Mouse (Mus musculus) hindbrain, embryonic 14.5 days (tissue): Measurements from ENCODE around the gene Tspan11. TPM values are rescaled to one million over a fixed set of nuclear protein-coding genes. Genes with fewer than 3 reads are reported as not detected.
A peak's percentile ranks its signal among the peaks of the same experiment; 100 is the strongest.

Experiments used
- ATAC-seq: fragments of 200-750 bp; cut with Nextera tagmentation; 2 replicates; pipeline ENCODE4 v1.8.0; 2017; ENCODE audit warnings: moderate number of reproducible peaks, mild to moderate bottlenecking, moderate TSS enrichment, moderate library complexity; ENCODE audit not compliant: low FRiP score
- DNase-seq: peaks from one replicate; pipeline ENCODE4 v3.0.0-alpha.2; 2015; ENCODE audit warnings: low spot score
- H3K27ac ChIP-seq: fragments of 300-500 bp; sonication (generic); 2 replicates; pipeline ENCODE4 v1.5.1; 2014; ENCODE audit warnings: mild to moderate bottlenecking, moderate library complexity
- H3K27me3 ChIP-seq: fragments of 300-500 bp; sonication (generic); 2 replicates; pipeline ENCODE4 v1.6.1; 2014; ENCODE audit warnings: mild to moderate bottlenecking, low read length, mixed read lengths; ENCODE audit not compliant: control insufficient read depth, insufficient read depth
- H3K36me3 ChIP-seq: fragments of 300-500 bp; sonication (generic); replicated peaks from 2 replicates; pipeline ENCODE4 v1.6.1; 2014; ENCODE audit not compliant: control insufficient read depth, insufficient read depth
- H3K4me1 ChIP-seq: fragments of 300-500 bp; sonication (generic); replicated peaks from 2 replicates; pipeline ENCODE4 v1.6.1; 2014; ENCODE audit warnings: antibody characterized with exemption, low read length, mixed read lengths; ENCODE audit not compliant: control insufficient read depth, insufficient read depth
- H3K4me2 ChIP-seq: fragments of 300-500 bp; sonication (generic); replicated peaks from 2 replicates; pipeline ENCODE4 v1.6.1; 2014; ENCODE audit warnings: mild to moderate bottlenecking, moderate library complexity
- H3K4me3 ChIP-seq: fragments of 300-500 bp; sonication (generic); replicated peaks from 2 replicates; pipeline ENCODE4 v1.5.1; 2014; ENCODE audit warnings: mild to moderate bottlenecking, low read length
- H3K9ac ChIP-seq: fragments of 300-500 bp; sonication (generic); 2 replicates; pipeline ENCODE4 v1.6.1; 2014
- H3K9me3 ChIP-seq: fragments of 300-500 bp; sonication (generic); 2 replicates; pipeline ENCODE4 v1.6.1; 2016; ENCODE audit warnings: low read length; ENCODE audit not compliant: control insufficient read depth
- WGBS: fragments of 180-500 bp; shearing (Covaris S2); extraction: QIAGEN DNeasy Blood & Tissue Kit; methylation state at CpG from one replicate; pipeline ENCODE4 v1.1.7; 2014; 5-methylcytosine and 5-hydroxymethylcytosine counted together
- polyA plus RNA-seq: library from polyadenylated mRNA; unstranded; fragments of >200 nt; fragmentation: Nextera tagmentation; extraction: Ambion mirVana; gene quantifications from 2 replicates; pipeline ENCODE4 v1.2.1, GENCODE M21; 2014

Gene Tspan11
- polyA plus RNA-seq, 1 experiment from 2014 or later, result 4.2 TPM

- H3K4me2 ChIP-seq, result no peak overlapping the region
- no peak overlapping the region for H3K27ac ChIP-seq
- no peaks in the 10 kb centered on the region for H3K4me1 ChIP-seq
- H3K36me3 ChIP-seq, result no peaks in the 10 kb centered on the region
- H3K9ac ChIP-seq, result no peak overlapping the region
- H3K9me3 ChIP-seq, result peaks cover 4% of the 10 kb centered on the region; the same call in 1 of the 2 replicates
- H3K27me3 ChIP-seq, result no peaks in the 10 kb centered on the region
- WGBS, result 86% methylated on average over 8 of the region's 8 CpGs
- H3K4me3 ChIP-seq, result no peak overlapping the region
- no peak for ATAC-seq
- no peak for DNase-seq
These were observed 14.8 kb upstream of the Tspan11 start for GRCm38 (mm10) chr6:127872581-127872980.

GRCm38 (mm10) chr6:127875883-127876282 is 11.5 kb upstream of the Tspan11 start:
- Histone ChIP-seq H3K4me3 (no peak overlapping the region), H3K36me3 (no peaks in the 10 kb centered on the region), H3K27me3 (no peaks in the 10 kb centered on the region), H3K9ac (no peak overlapping the region), H3K4me1 (no peaks in the 10 kb centered on the region), H3K4me2 (no peak overlapping the region), H3K27ac (no peak overlapping the region), H3K9me3 (peaks cover 10% of the 10 kb centered on the region)
- ATAC-seq, result no peak
- 80% methylated on average over 11 of the region's 11 CpGs for WGBS
- no peak for DNase-seq

- Histone ChIP-seq H3K4me2 (no peak overlapping the region), H3K27ac (no peak overlapping the region), H3K9me3 (peaks cover 8% of the 10 kb centered on the region), H3K36me3 (no peaks in the 10 kb centered on the region), H3K9ac (no peak overlapping the region), H3K27me3 (no peaks in the 10 kb centered on the region), H3K4me1 (no peaks in the 10 kb centered on the region), H3K4me3 (no peak overlapping the region)
- ATAC-seq, result no peak
- no peak for DNase-seq
- WGBS, result 88% methylated on average over 9 of the region's 9 CpGs
These were observed 11.0 kb upstream of the Tspan11 start for GRCm38 (mm10) chr6:127876436-127876835.

- Histone ChIP-seq H3K27me3 (no peaks in the 10 kb centered on the region), H3K9ac (no peak overlapping the region), H3K4me1 (no peaks in the 10 kb centered on the region), H3K4me2 (no peak overlapping the region), H3K4me3 (no peak overlapping the region), H3K27ac (no peak overlapping the region), H3K9me3 (peaks cover 8% of the 10 kb centered on the region), H3K36me3 (no peaks in the 10 kb centered on the region)
- DNase-seq (no peak), ATAC-seq (no peak)
- 76% methylated on average over 12 of the region's 12 CpGs for WGBS
These were observed 10.4 kb upstream of the Tspan11 start for GRCm38 (mm10) chr6:127877026-127877425.

GRCm38 (mm10) chr6:127879472-127879871 is 7.9 kb upstream of the Tspan11 start:
- ATAC-seq (no peak), DNase-seq (no peak)
- Histone ChIP-seq H3K4me3 (no peak overlapping the region), H3K27ac (no peak overlapping the region), H3K9ac (no peak overlapping the region), H3K27me3 (no peaks in the 10 kb centered on the region), H3K4me1 (no peaks in the 10 kb centered on the region), H3K9me3 (peaks cover 8% of the 10 kb centered on the region), H3K36me3 (no peaks in the 10 kb centered on the region), H3K4me2 (no peak overlapping the region)
- 89% methylated on average over 6 of the region's 6 CpGs for WGBS

- peak overlapping the region; percentile 40; the same call in 1 of the 2 replicates for H3K4me3 ChIP-seq
- peak overlapping the region; percentile 64 for H3K9ac ChIP-seq
- no peaks in the 10 kb centered on the region for H3K9me3 ChIP-seq
- peak overlapping the region; percentile 68 for H3K4me2 ChIP-seq
- WGBS, result 4% methylated on average over 7 of the region's 7 CpGs
- no peak for DNase-seq
- no peaks in the 10 kb centered on the region for H3K36me3 ChIP-seq
- H3K27ac ChIP-seq, result peak overlapping the region; percentile 73
- peaks cover 35% of the 10 kb centered on the region; the same call in 1 of the 2 replicates for H3K4me1 ChIP-seq
- no peaks in the 10 kb centered on the region for H3K27me3 ChIP-seq
- no peak; the same call in 1 of the 2 replicates for ATAC-seq
These were observed 473 bp upstream of the Tspan11 start for GRCm38 (mm10) chr6:127886916-127887315.

- H3K4me1 ChIP-seq, result peaks cover 37% of the 10 kb centered on the region; the same call in 1 of the 2 replicates
- no peak for ATAC-seq
- peak overlapping the region; percentile 68 for H3K4me2 ChIP-seq
- no peak for DNase-seq
- peak overlapping the region; percentile 73; the same call in 1 of the 2 replicates for H3K27ac ChIP-seq
- no peaks in the 10 kb centered on the region for H3K36me3 ChIP-seq
- no peak overlapping the region for H3K9ac ChIP-seq
- peak overlapping the region; percentile 40 for H3K4me3 ChIP-seq
- 65% methylated on average over 3 of the region's 3 CpGs for whole genome bisulfite sequencing
- no peaks in the 10 kb centered on the region for H3K27me3 ChIP-seq
- H3K9me3 ChIP-seq, result no peaks in the 10 kb centered on the region
These were observed 1.2 kb downstream of the Tspan11 start for GRCm38 (mm10) chr6:127888581-127888980.

GRCm38 (mm10) chr6:127893611-127894010 is 6.2 kb downstream of the Tspan11 start:
- 38% methylated on average over 6 of the region's 6 CpGs for WGBS
- no peak overlapping the region for H3K9ac ChIP-seq
- no peaks in the 10 kb centered on the region for H3K9me3 ChIP-seq
- H3K4me3 ChIP-seq, result no peak overlapping the region
- H3K27ac ChIP-seq, result no peak overlapping the region
- H3K36me3 ChIP-seq, result no peaks in the 10 kb centered on the region
- DNase-seq, result no peak
- no peaks in the 10 kb centered on the region for H3K27me3 ChIP-seq
- peaks cover 23% of the 10 kb centered on the region; the same call in 1 of the 2 replicates for H3K4me1 ChIP-seq
- ATAC-seq, result no peak
- no peak overlapping the region for H3K4me2 ChIP-seq

- Histone ChIP-seq H3K9ac (no peak overlapping the region), H3K9me3 (no peaks in the 10 kb centered on the region), H3K27ac (no peak overlapping the region), H3K4me2 (no peak overlapping the region), H3K27me3 (no peaks in the 10 kb centered on the region), H3K4me1 (peaks cover 23% of the 10 kb centered on the region; the same call in 1 of the 2 replicates), H3K4me3 (no peak overlapping the region), H3K36me3 (no peaks in the 10 kb centered on the region)
- no peak for ATAC-seq
- DNase-seq, result no peak
- 45% methylated on average over 6 of the region's 6 CpGs for WGBS
These were observed 7.6 kb downstream of the Tspan11 start for GRCm38 (mm10) chr6:127894999-127895398.

- H3K27ac ChIP-seq, result no peak overlapping the region
- WGBS, result 93% methylated on average over 3 of the region's 3 CpGs
- ATAC-seq (no peak), DNase-seq (no peak)
- no peak overlapping the region for H3K4me3 ChIP-seq
- H3K4me1 ChIP-seq, result peaks cover 23% of the 10 kb centered on the region; the same call in 1 of the 2 replicates
- H3K36me3 ChIP-seq, result no peaks in the 10 kb centered on the region
- no peak overlapping the region for H3K4me2 ChIP-seq
- H3K9ac ChIP-seq, result no peak overlapping the region
- no peaks in the 10 kb centered on the region for H3K27me3 ChIP-seq
- H3K9me3 ChIP-seq, result no peaks in the 10 kb centered on the region
These were observed 9.0 kb downstream of the Tspan11 start for GRCm38 (mm10) chr6:127896425-127896824.
